Mouse (Mus musculus): ENCODE data around the gene Gm20929. TPM values are rescaled to one million over a fixed set of nuclear protein-coding genes. Genes with fewer than 3 reads are reported as not detected.
"Not testable (repeated sequence)": the region's sequence is repeated elsewhere in the genome, so short reads cannot be mapped to it uniquely, and the experiment has no call there.

Gene Gm20929
- polyA plus RNA-seq (2014; fragmentation: Nextera tagmentation; extraction: Ambion mirVana) = not detected in 2 replicates

DNA sequence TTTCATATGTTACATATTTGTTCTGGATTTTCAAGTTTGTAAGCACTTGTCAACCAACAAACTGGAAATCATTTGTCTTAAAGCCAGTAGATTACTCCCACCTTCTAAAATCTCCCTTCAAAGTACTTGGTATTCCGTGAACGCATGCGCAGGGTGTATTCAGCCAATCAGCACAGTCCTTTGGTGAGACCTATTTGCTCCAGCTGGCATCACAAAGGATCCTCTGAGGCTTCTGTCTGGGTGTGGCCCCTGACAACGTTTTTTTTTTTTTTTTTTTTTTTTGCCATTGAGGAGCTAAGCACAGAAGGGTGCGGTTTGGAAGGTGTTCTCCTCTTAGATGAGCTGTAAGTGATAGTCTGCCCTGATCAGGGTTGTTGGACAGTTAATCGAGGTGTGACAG lies at the start of gene Gm20929:
Gene Gm20929, plus strand, starts transcription at position 301 of the 400 bp plus-strand sequence.
- not testable (repeated sequence) for H3K36me3 ChIP-seq (ENCODE audit: insufficient read depth); H3K9me3 ChIP-seq (ENCODE audit: low read depth, low read length); DNase-seq; H3K4me1 ChIP-seq (ENCODE audit: insufficient read depth); H3K27ac ChIP-seq (ENCODE audit: low read depth); H3K27me3 ChIP-seq (ENCODE audit: insufficient read depth, low read length); H3K4me3 ChIP-seq (ENCODE audit: low read depth, low read length); H3K4me2 ChIP-seq; ATAC-seq (ENCODE audit: insufficient read depth); H3K9ac ChIP-seq
- WGBS = no CpG with 5 or more reads among the region's 6 CpGs
